Mouse (Mus musculus) cerebellum, adult 2 months (tissue): ENCODE measurements around the gene Mlx. TPM values are rescaled to one million over a fixed set of nuclear protein-coding genes. Genes with fewer than 3 reads are reported as not detected.
A peak's percentile ranks its signal among the peaks of the same experiment; 100 is the strongest.

Source experiments
- DNase-seq, 2 experiments: peaks; one replicate each; pipeline ENCODE4 v3.0.0; 2021
- H3K27ac ChIP-seq: fragments of 200-500 bp; 2 replicates; pipeline ENCODE4 v1.5.1; 2012; ENCODE audit warnings: low read length, control low read depth, inconsistent platforms; ENCODE audit not compliant: insufficient read depth
- H3K27me3 ChIP-seq: fragments of 200-500 bp; 2 replicates; pipeline ENCODE4 v1.6.1; 2012; ENCODE audit warnings: inconsistent platforms, mild to moderate bottlenecking, low read length, moderate library complexity; ENCODE audit not compliant: control insufficient read depth, insufficient read depth
- H3K4me1 ChIP-seq: fragments of 200-500 bp; 2 replicates; pipeline ENCODE4 v1.6.1; 2011; ENCODE audit warnings: low read length; ENCODE audit not compliant: control insufficient read depth, insufficient read depth
- H3K4me3 ChIP-seq: fragments of 200-500 bp; replicated peaks from 2 replicates; pipeline ENCODE3; 2011; ENCODE audit warnings: mild to moderate bottlenecking, low read depth, low read length, control low read depth; ENCODE audit not compliant: insufficient read depth
- CTCF ChIP-seq: fragments of 200-500 bp; IDR thresholded peaks from 2 replicates; pipeline ENCODE4 v1.5.1; 2011; ENCODE audit warnings: low read depth, mild to moderate bottlenecking, control low read depth, low read length, moderate library complexity, borderline replicate concordance; ENCODE audit not compliant: insufficient read depth
- POLR2A ChIP-seq: fragments of 200-500 bp; IDR thresholded peaks from 2 replicates; pipeline ENCODE4 v1.6.1; 2011; ENCODE audit warnings: low read length, control low read depth, borderline replicate concordance; ENCODE audit not compliant: insufficient read depth
- WGBS: fragments of 180-500 bp; shearing (Covaris S2); methylation state at CpG from one replicate; pipeline ENCODE4 v1.1.7; 2018; 5-methylcytosine and 5-hydroxymethylcytosine counted together
- polyA plus RNA-seq: library from polyadenylated mRNA; depleted of rRNA; stranded (reverse); fragments of >200 nt; gene quantifications from 2 replicates; pipeline ENCODE4 v1.2.3, GENCODE M21; 2012; rRNA removed

Gene Mlx
- polyA plus RNA-seq, 1 experiment = 55.8 TPM

GRCm38 (mm10) chr11:101137000-101137399 lies 49.9 kb downstream of the Mlx start:
- no peak overlapping the region for H3K4me3 ChIP-seq
- TF ChIP-seq CTCF (no peak), POLR2A (no peak)
- no peak overlapping the region for H3K27ac ChIP-seq
- no peaks in the 10 kb centered on the region for H3K27me3 ChIP-seq
- no peak for DNase-seq
- H3K4me1 ChIP-seq = peaks cover 9% of the 10 kb centered on the region; the same call in 1 of the 2 replicates
- WGBS = 79% methylated on average over 7 of the region's 7 CpGs

GRCm38 (mm10) chr11:101138536-101139181 lies 51.6 kb downstream of the Mlx start:
- Histone ChIP-seq H3K27me3 (no peaks in the 10 kb centered on the region), H3K27ac (no peak overlapping the region), H3K4me1 (peaks cover 9% of the 10 kb centered on the region; the same call in 1 of the 2 replicates), H3K4me3 (no peak overlapping the region)
- TF ChIP-seq POLR2A (no peak), CTCF (no peak)
- WGBS = 37% methylated on average over 15 of the region's 15 CpGs
- DNase-seq = no peak

GRCm38 (mm10) chr11:101140164-101140819 lies 53.2 kb downstream of the Mlx start:
- no peak for DNase-seq
- 52% methylated on average over 27 of the region's 27 CpGs for WGBS

GRCm38 (mm10) chr11:101141088-101141487 lies 54.0 kb downstream of the Mlx start:
- Histone ChIP-seq H3K4me3 (no peak overlapping the region), H3K4me1 (peaks cover 4% of the 10 kb centered on the region; the same call in 1 of the 2 replicates), H3K27me3 (no peaks in the 10 kb centered on the region), H3K27ac (no peak overlapping the region)
- no peak for TF ChIP-seq POLR2A
- no peak for TF ChIP-seq CTCF
- DNase-seq = no peak
- 92% methylated on average over 8 of the region's 8 CpGs for WGBS

More at GRCm38 (mm10) chr11:101140164-101140819, 53.2 kb downstream of the Mlx start:
- Histone ChIP-seq H3K27ac (no peak overlapping the region), H3K4me1 (peaks cover 4% of the 10 kb centered on the region; the same call in 1 of the 2 replicates), H3K4me3 (peak overlapping the region; percentile 65), H3K27me3 (no peaks in the 10 kb centered on the region)
- TF ChIP-seq CTCF = no peak
- TF ChIP-seq POLR2A = no peak

Other genes with a start within 250 kb of the Mlx start
- 33.6 and 37.5 TPM in 2 replicates for gene Stat5b, start 236.6 kb upstream of the Mlx start, polyA plus RNA-seq
- gene Stat5a, start 227.9 kb upstream of the Mlx start, polyA plus RNA-seq = 3.0 and 4.0 TPM in 2 replicates
- 45.0 and 47.5 TPM in 2 replicates for gene Stat3, start 147.7 kb upstream of the Mlx start, polyA plus RNA-seq
- 14.9 and 15.6 TPM in 2 replicates for gene Cavin1, start 116.4 kb upstream of the Mlx start, polyA plus RNA-seq
- gene Atp6v0a1, start 77.8 kb upstream of the Mlx start, polyA plus RNA-seq = 294 and 298 TPM in 2 replicates
- gene Naglu, start 17.3 kb upstream of the Mlx start, polyA plus RNA-seq = 12.7 and 15.8 TPM in 2 replicates
- gene Hsd17b1, start 8.9 kb upstream of the Mlx start, polyA plus RNA-seq = 0.84 and 0.93 TPM in 2 replicates
- gene Coasy, start 4.7 kb upstream of the Mlx start, polyA plus RNA-seq = 34.1 and 36.7 TPM in 2 replicates
- gene Psmc3ip, start 8.2 kb downstream of the Mlx start, polyA plus RNA-seq = 4.7 and 5.3 TPM in 2 replicates
- 87.3 and 90.1 TPM in 2 replicates for gene Retreg3, start 32.6 kb downstream of the Mlx start, polyA plus RNA-seq
- 39.1 and 39.3 TPM in 2 replicates for gene Tubg1, start 32.7 kb downstream of the Mlx start, polyA plus RNA-seq
- gene Tubg2, start 68.6 kb downstream of the Mlx start, polyA plus RNA-seq = 44.3 and 47.8 TPM in 2 replicates
- 151 and 169 TPM in 2 replicates for gene Cntnap1, start 83.2 kb downstream of the Mlx start, polyA plus RNA-seq
- gene Plekhh3, start 84.1 kb downstream of the Mlx start, polyA plus RNA-seq = 67.6 and 71.0 TPM in 2 replicates
- 0.82 and 1.0 TPM in 2 replicates for gene Ccr10, start 88.2 kb downstream of the Mlx start, polyA plus RNA-seq
- gene Ezh1, start 139.2 kb downstream of the Mlx start, polyA plus RNA-seq = 64.4 and 70.7 TPM in 2 replicates
- gene Ramp2, start 158.8 kb downstream of the Mlx start, polyA plus RNA-seq = 50.3 and 52.7 TPM in 2 replicates
- 66.8 and 67.0 TPM in 2 replicates for gene Vps25, start 166.4 kb downstream of the Mlx start, polyA plus RNA-seq
- gene Wnk4, start 173.3 kb downstream of the Mlx start, polyA plus RNA-seq = 2.6 and 3.1 TPM in 2 replicates
- gene Cntd1, start 191.7 kb downstream of the Mlx start, polyA plus RNA-seq = 0.65 TPM in 2 replicates
- 174 and 218 TPM in 2 replicates for gene Coa3, start 191.8 kb downstream of the Mlx start, polyA plus RNA-seq
- gene Becn1, start 215.0 kb downstream of the Mlx start, polyA plus RNA-seq = 122 and 132 TPM in 2 replicates
- 98.4 and 100 TPM in 2 replicates for gene Psme3, start 228.9 kb downstream of the Mlx start, polyA plus RNA-seq
- gene Aoc2, start 237.8 kb downstream of the Mlx start, polyA plus RNA-seq = 2.9 and 3.0 TPM in 2 replicates
- 0.75 and 0.76 TPM in 2 replicates for gene Aoc3, start 243.3 kb downstream of the Mlx start, polyA plus RNA-seq